Mouse (Mus musculus): ENCODE data around the gene Eef2kmt.

GRCm38 (mm10) chr16:5212150-5212549 is 43.6 kb downstream of the Eef2kmt start:
- no peak for TF ChIP-seq POLR2A (IDR thresholded peaks at IDR 0.05; ENCODE audit: borderline replicate concordance, control insufficient read depth, low read depth, low read length)
- TF ChIP-seq CTCF (IDR thresholded peaks at IDR 0.05; ENCODE audit: control insufficient read depth, insufficient read depth, low read length): no peak
